Mouse (Mus musculus): ENCODE measurements around the gene Alk.

The Alk gene

GRCm38 (mm10) chr17:71990176-71990720, 614.2 kb downstream of the Alk start:
- no peak for ATAC-seq (ENCODE audit: insufficient number of reproducible peaks, low FRiP score, low TSS enrichment)

GRCm38 (mm10) chr17:71988736-71989569, 615.5 kb downstream of the Alk start:
- ATAC-seq (ENCODE audit: insufficient number of reproducible peaks, low FRiP score, low TSS enrichment): no peak

GRCm38 (mm10) chr17:71986998-71987397, 617.4 kb downstream of the Alk start:
- no peak for ATAC-seq (ENCODE audit: insufficient number of reproducible peaks, low FRiP score, low TSS enrichment)

DNA sequence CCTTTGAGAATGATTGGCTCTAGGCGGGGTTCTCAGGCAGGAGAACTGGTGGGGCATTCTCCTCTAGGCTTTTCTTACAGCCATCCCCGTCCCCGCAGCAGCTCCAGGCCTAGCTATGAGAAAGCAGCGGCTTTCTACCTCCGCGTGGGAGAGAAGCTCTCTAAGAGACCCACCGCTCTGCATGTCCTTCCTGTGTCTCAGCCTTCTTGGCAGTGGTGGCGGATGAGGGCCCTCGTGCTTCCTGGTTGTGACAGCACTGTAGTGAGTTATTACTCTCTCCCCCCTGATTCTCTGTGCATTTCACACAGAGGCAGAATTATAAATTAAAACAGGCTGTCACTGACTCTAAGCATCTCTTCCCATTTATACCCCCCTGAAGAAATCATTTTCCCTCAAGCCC, 618.0 kb downstream of the Alk start:
- no peak for ATAC-seq (ENCODE audit: insufficient number of reproducible peaks, low FRiP score, low TSS enrichment)

GRCm38 (mm10) chr17:71981177-71981576, 623.2 kb downstream of the Alk start:
- ATAC-seq (ENCODE audit: insufficient number of reproducible peaks, low FRiP score, low TSS enrichment): no peak

GRCm38 (mm10) chr17:71980518-71981145, 623.8 kb downstream of the Alk start:
- ATAC-seq (ENCODE audit: insufficient number of reproducible peaks, low FRiP score, low TSS enrichment): no peak

- no peak for ATAC-seq (ENCODE audit: insufficient number of reproducible peaks, low FRiP score, low TSS enrichment)
Observed at GRCm38 (mm10) chr17:71979137-71979536, 625.3 kb downstream of the Alk start.

DNA sequence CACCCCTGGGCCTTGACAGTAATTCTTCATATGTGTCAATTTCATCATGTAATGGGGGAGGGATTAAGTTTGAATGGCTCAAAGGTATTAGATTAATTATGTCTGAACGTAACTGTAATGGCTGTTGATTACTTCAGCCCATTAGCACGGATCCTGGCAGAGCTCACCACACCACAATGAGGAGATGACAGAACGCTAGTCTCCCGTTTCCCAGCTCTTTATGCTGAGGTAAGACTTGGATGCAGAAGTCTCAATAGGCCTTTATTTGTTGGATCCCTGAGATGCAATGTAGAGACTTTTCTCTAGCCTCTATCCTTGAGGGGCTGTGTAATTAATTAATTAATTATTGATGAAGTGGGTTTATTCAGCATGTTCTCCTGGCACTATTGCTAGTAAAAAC, 627.8 kb downstream of the Alk start:
- ATAC-seq (ENCODE audit: insufficient number of reproducible peaks, low FRiP score, low TSS enrichment): no peak

GRCm38 (mm10) chr17:71973704-71974103, 630.7 kb downstream of the Alk start:
- no peak for ATAC-seq (ENCODE audit: insufficient number of reproducible peaks, low FRiP score, low TSS enrichment)

DNA sequence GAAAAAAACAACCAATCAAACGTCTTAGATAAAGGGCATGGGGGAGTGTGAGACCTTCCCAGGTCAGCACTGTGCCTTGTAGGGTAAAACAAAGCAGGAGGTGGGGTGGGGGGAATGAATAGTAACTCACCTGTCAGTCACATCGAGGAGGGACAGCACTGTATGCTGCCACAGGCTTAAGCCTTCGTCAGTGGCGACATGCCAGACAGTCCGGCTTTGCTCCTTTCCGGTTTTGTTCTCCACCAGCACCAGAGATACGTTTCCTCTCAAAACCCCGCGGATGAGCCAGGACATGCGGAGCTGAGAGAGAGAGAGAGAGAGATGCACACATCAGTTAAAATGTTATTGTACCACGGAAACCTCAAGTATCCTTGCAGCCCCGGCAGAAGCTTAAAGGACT, 637.1 kb downstream of the Alk start:
- no peak for ATAC-seq (ENCODE audit: insufficient number of reproducible peaks, low FRiP score, low TSS enrichment)

GRCm38 (mm10) chr17:71965733-71966606, 638.5 kb downstream of the Alk start:
- peak; percentile 79 for ATAC-seq (ENCODE audit: insufficient number of reproducible peaks, low FRiP score, low TSS enrichment)

DNA sequence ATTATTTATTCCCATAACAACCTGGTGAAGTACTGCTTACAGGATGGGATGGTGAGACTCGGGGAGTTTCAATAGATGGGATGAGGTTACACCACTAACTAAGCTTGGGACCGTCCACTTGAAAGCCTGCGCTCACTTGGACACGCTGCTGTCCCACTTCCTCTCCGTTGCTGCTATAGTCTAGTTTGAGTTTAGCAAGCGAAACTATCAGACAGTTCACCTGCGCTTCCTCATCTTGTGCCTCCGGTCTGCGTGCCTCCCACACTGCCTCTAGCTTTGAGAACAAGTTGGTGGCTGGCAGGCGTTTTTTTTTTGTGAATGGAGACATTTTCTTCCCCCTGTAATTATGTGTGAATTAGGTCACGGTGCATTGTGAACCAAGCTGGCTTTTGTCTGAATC, 639.8 kb downstream of the Alk start:
- ATAC-seq (ENCODE audit: insufficient number of reproducible peaks, low FRiP score, low TSS enrichment): no peak

DNA sequence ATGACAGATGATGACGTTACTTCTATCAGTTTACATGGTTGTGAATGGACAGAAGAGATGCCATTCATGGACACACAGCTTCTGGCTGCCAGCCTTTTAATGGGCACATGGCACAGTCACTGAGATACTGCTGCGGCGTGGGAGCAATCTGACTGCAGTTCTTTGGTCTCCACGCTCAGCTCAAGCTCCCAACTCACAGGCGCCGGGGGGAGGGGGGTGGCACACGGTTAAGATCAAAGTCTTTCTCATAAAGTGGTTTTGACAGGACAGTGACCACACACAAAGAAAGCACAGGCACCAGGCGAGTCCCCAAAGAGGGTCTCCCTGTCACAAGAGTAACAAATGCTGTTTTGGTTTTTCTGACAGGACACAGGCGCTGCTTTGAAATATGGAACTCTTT, 641.7 kb downstream of the Alk start:
- ATAC-seq (ENCODE audit: insufficient number of reproducible peaks, low FRiP score, low TSS enrichment): no peak

- no peak for ATAC-seq (ENCODE audit: insufficient number of reproducible peaks, low FRiP score, low TSS enrichment)
Observed at GRCm38 (mm10) chr17:71955011-71955410, 649.4 kb downstream of the Alk start.

DNA sequence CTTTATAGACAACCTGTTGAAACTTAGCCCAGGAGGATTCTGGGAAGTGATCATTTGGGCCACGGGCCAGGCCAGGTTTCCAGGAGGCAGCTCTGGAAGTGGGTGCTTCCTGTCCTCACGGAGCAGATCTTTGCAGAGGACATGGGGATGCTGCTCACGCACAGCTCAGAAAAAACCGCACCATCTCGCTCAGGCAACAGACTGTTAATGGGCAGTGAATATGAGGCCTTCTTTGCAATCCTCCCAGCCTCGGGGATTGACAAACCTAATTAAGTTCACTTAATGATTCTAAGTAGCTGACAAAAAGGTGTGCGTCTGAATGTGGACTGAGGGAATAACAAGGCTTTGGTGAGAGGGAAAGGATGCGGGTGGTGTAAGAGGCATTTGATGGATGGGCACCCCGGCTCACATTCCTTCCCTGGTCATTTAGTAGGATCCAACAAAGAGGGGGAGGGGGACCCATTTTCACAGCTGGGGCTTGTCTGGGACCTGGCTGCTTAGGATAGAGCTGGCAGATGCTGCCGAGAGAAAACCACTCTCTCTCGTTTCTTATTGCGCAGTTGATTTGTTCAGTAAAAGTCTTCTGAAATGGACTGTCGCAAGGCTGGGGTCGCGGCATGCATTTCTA, 650.1 kb downstream of the Alk start:
- no peak for ATAC-seq (ENCODE audit: insufficient number of reproducible peaks, low FRiP score, low TSS enrichment)

GRCm38 (mm10) chr17:71950968-71951367, 653.5 kb downstream of the Alk start:
- no peak for ATAC-seq (ENCODE audit: insufficient number of reproducible peaks, low FRiP score, low TSS enrichment)

GRCm38 (mm10) chr17:71948687-71949086, 655.7 kb downstream of the Alk start:
- ATAC-seq (ENCODE audit: insufficient number of reproducible peaks, low FRiP score, low TSS enrichment): no peak

DNA sequence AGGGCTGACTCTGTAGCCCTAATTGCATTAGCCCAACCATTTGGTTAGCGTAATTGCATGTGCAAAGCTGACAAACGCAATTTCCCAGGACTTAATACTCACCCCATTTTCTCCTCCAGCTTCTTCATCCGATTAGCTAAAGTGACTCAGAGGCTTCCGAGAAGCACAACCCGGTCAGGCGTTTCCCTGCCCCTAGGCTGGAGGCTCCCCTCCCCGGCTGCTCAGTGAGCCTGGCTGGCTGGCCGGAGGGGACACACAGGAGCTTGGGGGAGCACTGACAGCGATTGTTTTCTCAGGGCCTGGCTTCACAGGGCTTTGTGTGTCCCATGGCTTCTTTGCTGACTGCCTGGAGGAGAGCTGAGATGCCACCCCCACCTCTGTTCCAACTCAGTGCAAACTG, 657.0 kb downstream of the Alk start:
- ATAC-seq (ENCODE audit: insufficient number of reproducible peaks, low FRiP score, low TSS enrichment): no peak

- ATAC-seq (ENCODE audit: insufficient number of reproducible peaks, low FRiP score, low TSS enrichment): no peak
Observed at GRCm38 (mm10) chr17:71944020-71944419, 660.4 kb downstream of the Alk start.

DNA sequence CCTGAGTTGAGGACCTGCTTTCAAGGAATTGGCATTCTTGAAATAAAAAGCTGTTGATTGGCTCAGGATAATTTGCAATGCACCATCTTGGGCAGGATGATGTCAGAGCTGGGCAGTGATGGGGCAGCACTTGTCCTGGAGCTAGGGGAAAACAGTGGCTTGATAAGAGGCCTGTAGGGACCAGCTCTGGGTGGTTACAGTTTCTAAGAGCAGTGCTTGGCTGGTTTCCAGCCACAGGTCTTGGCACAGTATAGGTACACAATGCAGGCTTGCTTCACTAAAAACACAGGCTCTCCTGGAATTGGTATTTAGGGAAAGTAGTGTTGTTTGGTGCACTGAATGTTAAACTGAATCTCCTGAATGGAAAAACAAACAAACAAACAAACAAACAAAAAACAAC, 662.4 kb downstream of the Alk start:
- ATAC-seq (ENCODE audit: insufficient number of reproducible peaks, low FRiP score, low TSS enrichment): no peak
